Mouse (Mus musculus) limb, embryonic 12.5 days (tissue): ENCODE results near the gene Abhd2. TPM values are rescaled to one million over a fixed set of nuclear protein-coding genes. Genes with fewer than 3 reads are reported as not detected.

Experiments used
- ATAC-seq: fragments of 200-750 bp; cut with Nextera tagmentation; 2 replicates; pipeline ENCODE4 v1.8.0; 2017; ENCODE audit warnings: low read depth, moderate TSS enrichment; ENCODE audit not compliant: insufficient number of reproducible peaks, insufficient read depth, low FRiP score, low TSS enrichment
- H3K27ac ChIP-seq: fragments of 300-500 bp; sonication (generic); 2 replicates; pipeline ENCODE4 v1.5.1; 2016; ENCODE audit warnings: mild to moderate bottlenecking, moderate library complexity
- H3K27me3 ChIP-seq: fragments of 300-500 bp; sonication (generic); 2 replicates; pipeline ENCODE4 v1.6.1; 2016; ENCODE audit warnings: mild to moderate bottlenecking, moderate library complexity
- H3K36me3 ChIP-seq: fragments of 300-500 bp; sonication (generic); 2 replicates; pipeline ENCODE4 v1.6.1; 2016; ENCODE audit warnings: mild to moderate bottlenecking, moderate library complexity
- H3K4me1 ChIP-seq: fragments of 300-500 bp; sonication (generic); replicated peaks from 2 replicates; pipeline ENCODE4 v1.6.1; 2016
- H3K4me2 ChIP-seq: fragments of 300-500 bp; sonication (generic); 2 replicates; pipeline ENCODE4 v1.6.1; 2016; ENCODE audit warnings: mild to moderate bottlenecking, moderate library complexity
- H3K4me3 ChIP-seq: fragments of 300-500 bp; sonication (generic); replicated peaks from 2 replicates; pipeline ENCODE4 v1.5.1; 2016; ENCODE audit warnings: mild to moderate bottlenecking
- H3K9ac ChIP-seq: fragments of 300-500 bp; sonication (generic); replicated peaks from 2 replicates; pipeline ENCODE4 v1.6.1; 2016; ENCODE audit warnings: mild to moderate bottlenecking, moderate library complexity
- H3K9me3 ChIP-seq: fragments of 300-500 bp; sonication (generic); 2 replicates; pipeline ENCODE4 v1.6.1; 2016; ENCODE audit warnings: mild to moderate bottlenecking, moderate library complexity
- WGBS: fragments of 180-500 bp; shearing (Covaris S2); methylation state at CpG from one replicate; pipeline ENCODE4 v1.1.7; 2016; 5-methylcytosine and 5-hydroxymethylcytosine counted together
- polyA plus RNA-seq: library from polyadenylated mRNA; unstranded; fragments of >200 nt; fragmentation: Nextera tagmentation; extraction: Ambion mirVana; gene quantifications from 2 replicates; pipeline ENCODE4 v1.2.1, GENCODE M21; 2016

The Abhd2 gene
- 8.2 and 8.5 TPM in 2 replicates for polyA plus RNA-seq

GRCm38 (mm10) chr7:79272789-79273718 is at the start of gene Abhd2:
Gene Abhd2, plus strand, starts transcription at chr7:79273199.
- under 1% methylated on average over 54 of the region's 54 CpGs for WGBS
- peak within 1 kb of the TSS; percentile 36; the same call in 1 of the 2 replicates for H3K27ac ChIP-seq
- H3K4me2 ChIP-seq, result peak within 1 kb of the TSS; percentile 78
- no peaks in the 10 kb centered on the region for H3K27me3 ChIP-seq
- H3K36me3 ChIP-seq, result no peaks in the 10 kb centered on the region
- H3K9me3 ChIP-seq, result no peaks in the 10 kb centered on the region
- H3K9ac ChIP-seq, result peak within 1 kb of the TSS; percentile 83
- peaks cover 32% of the 10 kb centered on the region for H3K4me1 ChIP-seq
- ATAC-seq, result peak; percentile 100
- H3K4me3 ChIP-seq, result peak within 1 kb of the TSS; percentile 76

GRCm38 (mm10) chr7:79225477-79225876 is 47.5 kb upstream of the Abhd2 start:
- WGBS, result 86% methylated on average over 8 of the region's 8 CpGs

GRCm38 (mm10) chr7:79226172-79226571 is 46.8 kb upstream of the Abhd2 start:
- Histone ChIP-seq H3K4me3 (no peak overlapping the region), H3K9ac (no peak overlapping the region), H3K27ac (no peak overlapping the region), H3K36me3 (no peaks in the 10 kb centered on the region), H3K9me3 (no peaks in the 10 kb centered on the region), H3K4me1 (no peaks in the 10 kb centered on the region), H3K27me3 (no peaks in the 10 kb centered on the region), H3K4me2 (no peak overlapping the region)
- no peak for ATAC-seq
- 85% methylated on average over 5 of the region's 5 CpGs for WGBS

More at GRCm38 (mm10) chr7:79225477-79225876, 47.5 kb upstream of the Abhd2 start:
- no peak overlapping the region for H3K9ac ChIP-seq
- H3K36me3 ChIP-seq, result no peaks in the 10 kb centered on the region
- no peaks in the 10 kb centered on the region for H3K9me3 ChIP-seq
- no peak overlapping the region for H3K4me2 ChIP-seq
- ATAC-seq, result no peak
- no peak overlapping the region for H3K27ac ChIP-seq
- H3K27me3 ChIP-seq, result no peaks in the 10 kb centered on the region
- H3K4me3 ChIP-seq, result no peak overlapping the region
- no peaks in the 10 kb centered on the region for H3K4me1 ChIP-seq

- Histone ChIP-seq H3K4me1 (no peaks in the 10 kb centered on the region), H3K9ac (no peak overlapping the region), H3K27ac (no peak overlapping the region), H3K4me3 (no peak overlapping the region), H3K36me3 (no peaks in the 10 kb centered on the region), H3K4me2 (no peak overlapping the region), H3K9me3 (no peaks in the 10 kb centered on the region), H3K27me3 (no peaks in the 10 kb centered on the region)
- WGBS, result 91% methylated on average over 10 of the region's 10 CpGs
- ATAC-seq, result no peak
Observed at GRCm38 (mm10) chr7:79226834-79227486, 46.0 kb upstream of the Abhd2 start.

DNA sequence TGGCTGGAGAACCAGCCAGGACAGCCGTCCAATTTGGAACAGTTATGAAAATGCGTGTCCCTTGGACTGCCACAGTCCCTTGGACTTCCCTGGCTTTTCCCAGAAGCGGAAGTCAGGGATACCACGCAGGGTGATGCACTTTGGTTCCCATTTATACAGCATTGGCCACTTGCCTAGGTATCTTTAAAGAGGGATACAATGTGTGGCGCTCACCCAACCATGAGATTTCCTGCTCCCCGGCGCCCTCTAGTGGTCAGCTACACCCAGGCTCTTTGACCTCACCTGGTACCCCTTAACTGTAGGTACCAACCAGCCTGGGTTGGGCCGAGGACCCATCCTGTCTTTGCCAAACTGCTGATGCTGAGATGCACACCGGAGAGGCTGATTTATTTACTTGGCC is 44.5 kb upstream of the Abhd2 start:
- Histone ChIP-seq H3K4me3 (no peak overlapping the region), H3K36me3 (no peaks in the 10 kb centered on the region), H3K9me3 (no peaks in the 10 kb centered on the region), H3K4me1 (no peaks in the 10 kb centered on the region), H3K4me2 (no peak overlapping the region), H3K9ac (no peak overlapping the region), H3K27me3 (no peaks in the 10 kb centered on the region), H3K27ac (no peak overlapping the region)
- peak; percentile 63; the same call in 1 of the 2 replicates for ATAC-seq
- WGBS, result 31% methylated on average over 9 of the region's 9 CpGs

- Histone ChIP-seq H3K27me3 (no peaks in the 10 kb centered on the region), H3K27ac (no peak overlapping the region), H3K9me3 (no peaks in the 10 kb centered on the region), H3K9ac (no peak overlapping the region), H3K36me3 (no peaks in the 10 kb centered on the region), H3K4me1 (no peaks in the 10 kb centered on the region), H3K4me3 (no peak overlapping the region), H3K4me2 (no peak overlapping the region)
- WGBS, result 78% methylated on average over 2 of the region's 2 CpGs
- ATAC-seq, result no peak
Observed at GRCm38 (mm10) chr7:79231577-79231976, 41.4 kb upstream of the Abhd2 start.

DNA sequence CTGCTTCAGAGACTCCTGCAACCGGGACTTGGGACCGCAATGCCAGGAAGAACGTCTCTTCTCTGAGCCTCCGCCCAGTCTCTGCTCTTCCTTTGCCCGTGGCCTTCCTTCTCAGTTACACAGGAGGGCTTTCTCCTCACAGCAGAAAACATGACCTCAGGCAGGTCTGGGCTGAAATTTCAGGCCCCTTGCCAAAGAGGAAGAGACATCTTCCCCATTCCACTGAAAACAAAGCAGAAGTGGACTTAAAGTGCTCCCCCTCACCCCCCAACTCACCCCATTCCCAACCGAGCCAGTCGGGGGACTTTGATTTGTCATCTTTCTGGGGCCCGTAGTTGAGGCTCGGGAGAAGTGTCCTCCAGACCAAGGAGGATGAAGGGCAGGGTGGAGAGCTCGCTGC is 41.0 kb upstream of the Abhd2 start:
- H3K4me3 ChIP-seq, result no peak overlapping the region
- no peaks in the 10 kb centered on the region for H3K27me3 ChIP-seq
- no peak overlapping the region for H3K9ac ChIP-seq
- H3K4me2 ChIP-seq, result no peak overlapping the region
- no peaks in the 10 kb centered on the region for H3K9me3 ChIP-seq
- H3K36me3 ChIP-seq, result no peaks in the 10 kb centered on the region
- H3K27ac ChIP-seq, result no peak overlapping the region
- H3K4me1 ChIP-seq, result no peaks in the 10 kb centered on the region
- ATAC-seq, result no peak
- 89% methylated on average over 10 of the region's 10 CpGs for WGBS

GRCm38 (mm10) chr7:79238741-79239140 is 34.3 kb upstream of the Abhd2 start:
- no peaks in the 10 kb centered on the region for H3K4me1 ChIP-seq
- 76% methylated on average over 5 of the region's 5 CpGs for WGBS
- no peak overlapping the region for H3K27ac ChIP-seq
- no peaks in the 10 kb centered on the region for H3K9me3 ChIP-seq
- no peaks in the 10 kb centered on the region for H3K27me3 ChIP-seq
- H3K4me2 ChIP-seq, result no peak overlapping the region
- no peaks in the 10 kb centered on the region for H3K36me3 ChIP-seq
- no peak overlapping the region for H3K4me3 ChIP-seq
- ATAC-seq, result no peak
- H3K9ac ChIP-seq, result no peak overlapping the region

GRCm38 (mm10) chr7:79241931-79242625 is 30.9 kb upstream of the Abhd2 start:
- 60% methylated on average over 10 of the region's 10 CpGs for WGBS
- ATAC-seq, result no peak
- Histone ChIP-seq H3K27me3 (no peaks in the 10 kb centered on the region), H3K27ac (no peak overlapping the region), H3K4me3 (no peak overlapping the region), H3K4me1 (0 out of 2 replicates have a peak, but pooled peaks cover 3% of the 10 kb centered on the region), H3K9me3 (no peaks in the 10 kb centered on the region), H3K36me3 (no peaks in the 10 kb centered on the region), H3K9ac (0 out of 2 replicates have a peak overlapping the region, but pooled peaks have one; percentile 8), H3K4me2 (no peak overlapping the region)

DNA sequence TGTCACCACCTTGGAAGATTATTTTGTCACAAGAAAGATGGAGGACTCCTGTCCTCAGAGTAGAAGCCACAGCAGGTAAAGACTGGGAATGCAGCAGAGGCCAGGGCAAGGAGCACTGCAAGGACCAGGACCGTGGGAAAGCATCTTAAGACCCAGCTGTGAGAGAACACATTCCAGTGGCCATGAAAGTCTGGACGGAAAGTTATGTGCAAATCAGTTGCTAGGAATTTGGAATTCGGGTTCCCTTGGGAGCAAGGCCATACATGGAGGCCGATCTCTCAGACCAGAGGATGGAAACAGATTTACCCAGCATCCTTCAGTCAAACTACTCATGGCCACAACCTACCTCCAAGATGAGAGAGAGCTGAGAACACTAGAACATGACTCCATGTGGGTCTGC is 29.8 kb upstream of the Abhd2 start:
- 62% methylated on average over 4 of the region's 4 CpGs for WGBS
- no peak for ATAC-seq
- no peaks in the 10 kb centered on the region for H3K27me3 ChIP-seq
- no peaks in the 10 kb centered on the region for H3K9me3 ChIP-seq
- 0 out of 2 replicates have a peak, but pooled peaks cover 3% of the 10 kb centered on the region for H3K4me1 ChIP-seq
- no peak overlapping the region for H3K4me2 ChIP-seq
- no peak overlapping the region for H3K9ac ChIP-seq
- no peaks in the 10 kb centered on the region for H3K36me3 ChIP-seq
- no peak overlapping the region for H3K4me3 ChIP-seq
- H3K27ac ChIP-seq, result no peak overlapping the region
